Mouse (Mus musculus) adrenal gland, postnatal 14 days (tissue): ENCODE measurements at regions not wholly inside any gene's neighbourhood (a gene's known extent, or its start where the extent isn't known, plus 50 kb on each side); places are given as distances from the start of the nearest gene placed in this dataset.
"Not testable (repeated sequence)": the region's sequence is repeated elsewhere in the genome, so short reads cannot be mapped to it uniquely, and the experiment has no call there.

Experiments
- DNase-seq: peaks from one replicate; pipeline ENCODE4 v3.0.0; 2021; ENCODE audit warnings: mixed read lengths

- DNase-seq: no peak
Measured at GRCm38 (mm10) chr17:48672749-48673148, 218.0 kb downstream of the Unc5cl start.

GRCm38 (mm10) chr17:48678216-48678832 is 223.6 kb downstream of the Unc5cl start:
- DNase-seq: no peak

- no peak for DNase-seq
Measured at GRCm38 (mm10) chr17:48680331-48680730, 225.6 kb downstream of the Unc5cl start.

- no peak for DNase-seq
Measured at GRCm38 (mm10) chr17:48688944-48689343, 234.2 kb downstream of the Unc5cl start.

- DNase-seq: no peak
Measured at GRCm38 (mm10) chr17:48698456-48698855, 233.7 kb upstream of the Lrfn2 start.

- peak; percentile 6 for DNase-seq
Measured at GRCm38 (mm10) chr17:48700591-48700990, 231.6 kb upstream of the Lrfn2 start.

- no peak for DNase-seq
Measured at GRCm38 (mm10) chr17:48720506-48720905, 211.7 kb upstream of the Lrfn2 start.

- no peak for DNase-seq
Measured at GRCm38 (mm10) chr17:48723286-48723685, 208.9 kb upstream of the Lrfn2 start.

GRCm38 (mm10) chr17:48724513-48725112 is 207.6 kb upstream of the Lrfn2 start:
- DNase-seq: no peak

GRCm38 (mm10) chr17:48726460-48726859 is 205.7 kb upstream of the Lrfn2 start:
- no peak for DNase-seq

GRCm38 (mm10) chr17:48733801-48734200 is 198.4 kb upstream of the Lrfn2 start:
- no peak for DNase-seq

GRCm38 (mm10) chr17:48737181-48737580 is 195.0 kb upstream of the Lrfn2 start:
- not testable (repeated sequence) for DNase-seq

- no peak for DNase-seq
Measured at GRCm38 (mm10) chr17:48738708-48739107, 193.5 kb upstream of the Lrfn2 start.

GRCm38 (mm10) chr17:48742769-48743405 is 189.3 kb upstream of the Lrfn2 start:
- no peak for DNase-seq

GRCm38 (mm10) chr17:48770099-48770498 is 162.1 kb upstream of the Lrfn2 start:
- DNase-seq: no peak

- DNase-seq: no peak
Measured at GRCm38 (mm10) chr17:48771721-48772320, 160.4 kb upstream of the Lrfn2 start.

- peak; percentile 23 for DNase-seq
Measured at GRCm38 (mm10) chr17:48774172-48774890, 157.8 kb upstream of the Lrfn2 start.

GRCm38 (mm10) chr17:48775479-48775878 is 156.7 kb upstream of the Lrfn2 start:
- no peak for DNase-seq

- no peak for DNase-seq
Measured at GRCm38 (mm10) chr17:48776502-48776902, 155.7 kb upstream of the Lrfn2 start.

GRCm38 (mm10) chr17:48780217-48780616 is 152.0 kb upstream of the Lrfn2 start:
- DNase-seq: no peak

- no peak for DNase-seq
Measured at GRCm38 (mm10) chr17:48784417-48784816, 147.8 kb upstream of the Lrfn2 start.

- no peak for DNase-seq
Measured at GRCm38 (mm10) chr17:48786501-48786900, 145.7 kb upstream of the Lrfn2 start.

GRCm38 (mm10) chr17:48789846-48790245 is 142.3 kb upstream of the Lrfn2 start:
- no peak for DNase-seq
